Mouse (Mus musculus) brain, embryonic 14.5 days (tissue): ENCODE measurements around the gene Elovl6.

Experiments used
- CTCF ChIP-seq: fragments of 200-500 bp; IDR thresholded peaks from 2 replicates; pipeline ENCODE4 v1.5.1; 2012; ENCODE audit warnings: inconsistent platforms, mild to moderate bottlenecking, moderate library complexity, borderline replicate concordance; ENCODE audit not compliant: insufficient read depth, insufficient read length; ENCODE audit errors: extremely low read depth
- POLR2A ChIP-seq: fragments of 200-500 bp; IDR thresholded peaks from 2 replicates; pipeline ENCODE4 v1.6.1; 2012; ENCODE audit warnings: mild to moderate bottlenecking, inconsistent platforms, borderline replicate concordance; ENCODE audit not compliant: poor library complexity, insufficient read depth, insufficient read length, severe bottlenecking; ENCODE audit errors: extremely low read depth

GRCm38 (mm10) chr3:129557566-129557965 is 25.4 kb downstream of the Elovl6 start:
- TF ChIP-seq POLR2A, result no peak
- TF ChIP-seq CTCF, result no peak
